Mouse (Mus musculus) WW6 (cell line): ENCODE measurements around the gene Ydjc.

ENCODE experiments used
- DNase-seq: peaks from one replicate; pipeline ENCODE4 v3.0.0-alpha.2; 2013; ENCODE audit warnings: low read depth, low spot score

Gene Ydjc

DNA sequence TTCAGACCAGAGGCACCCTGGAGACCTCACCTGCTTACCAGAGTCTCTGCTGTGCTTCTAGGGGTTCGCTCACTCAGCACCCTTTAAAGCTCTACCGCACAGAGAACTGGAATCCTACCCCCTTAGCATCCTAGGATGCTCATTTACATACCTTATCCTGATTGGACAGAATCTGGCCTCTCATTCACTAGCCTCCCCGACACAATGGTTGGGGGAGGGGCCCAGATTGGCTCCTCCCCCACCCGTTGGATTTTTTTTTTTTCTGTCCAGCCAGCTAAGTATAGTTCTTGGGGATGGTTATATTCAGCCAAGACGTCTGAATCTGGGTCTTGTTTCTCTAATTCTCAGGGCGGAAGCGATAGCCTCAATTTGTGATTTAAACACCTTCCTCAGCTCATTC is at the start of gene Ydjc:
Gene Ydjc (plus strand): TSS at position 283 of the 400 bp plus-strand sequence.
- no peak for DNase-seq

DNA sequence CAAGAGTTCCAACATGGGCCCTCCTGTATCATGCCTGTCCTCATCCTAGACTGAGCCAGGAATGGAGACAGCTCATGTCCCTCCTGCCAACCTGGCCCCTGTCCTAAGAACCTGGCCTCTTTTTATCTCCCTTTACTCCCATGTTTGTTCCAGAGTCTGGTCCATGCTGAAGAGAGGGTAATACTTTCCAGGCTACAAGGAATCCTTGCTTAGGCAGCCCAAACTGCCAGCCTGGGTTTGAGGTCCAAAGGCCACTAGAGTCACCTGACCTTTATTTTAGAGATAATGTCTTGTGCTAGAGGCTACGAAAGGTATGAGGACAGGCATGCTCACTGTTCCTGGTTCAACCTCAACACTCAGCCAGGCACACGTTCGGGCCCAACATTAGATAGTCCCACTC is 47.5 kb upstream of the Ydjc start:
- no peak for DNase-seq

DNA sequence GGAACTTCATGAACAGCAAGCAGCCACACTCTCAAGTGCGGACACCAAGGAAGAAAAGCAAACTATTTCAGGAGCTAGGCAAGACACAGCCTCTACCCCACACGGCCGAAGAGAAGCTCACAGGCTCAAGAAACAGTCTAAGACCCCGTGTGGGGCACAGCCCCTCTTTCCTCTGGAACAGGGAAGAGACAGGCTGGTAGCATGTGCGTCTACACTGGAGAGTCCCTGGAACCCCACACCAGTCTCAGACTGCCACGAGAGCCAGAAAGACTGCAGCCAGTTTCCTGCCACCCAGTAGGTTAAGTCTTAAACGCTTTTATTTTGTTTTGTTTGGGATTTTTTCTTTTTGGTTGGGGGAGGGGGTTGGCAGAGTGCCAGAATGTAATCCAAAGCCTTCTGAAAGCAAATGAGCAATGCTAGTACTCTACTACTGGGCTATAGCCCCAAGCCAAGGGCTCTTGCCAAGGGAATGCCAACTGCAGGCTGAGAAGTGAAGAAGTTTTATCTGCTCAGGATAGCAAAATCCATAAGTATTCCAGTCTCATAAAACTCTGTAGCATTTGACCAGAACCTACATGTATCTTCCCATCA is 41.7 kb upstream of the Ydjc start:
- no peak for DNase-seq

DNA sequence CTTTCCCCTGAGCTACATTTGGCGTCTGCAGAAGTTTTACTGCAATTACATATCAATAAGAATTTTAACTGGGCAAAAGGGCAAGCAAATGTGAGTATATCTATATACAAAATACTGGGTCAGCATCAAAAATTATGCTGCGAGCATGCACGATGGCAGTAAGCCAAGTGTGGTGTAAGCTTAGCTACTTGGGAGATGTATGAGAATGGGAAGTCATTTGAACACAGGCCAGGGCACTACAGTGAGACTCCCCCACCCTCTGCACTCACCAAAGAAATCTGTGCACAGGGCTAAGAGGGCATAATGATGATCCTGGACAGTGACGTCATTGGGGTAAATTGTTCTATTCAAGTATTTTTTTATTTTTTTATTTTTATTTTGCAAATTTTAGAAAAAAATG is 39.8 kb upstream of the Ydjc start:
- DNase-seq, result no peak

DNA sequence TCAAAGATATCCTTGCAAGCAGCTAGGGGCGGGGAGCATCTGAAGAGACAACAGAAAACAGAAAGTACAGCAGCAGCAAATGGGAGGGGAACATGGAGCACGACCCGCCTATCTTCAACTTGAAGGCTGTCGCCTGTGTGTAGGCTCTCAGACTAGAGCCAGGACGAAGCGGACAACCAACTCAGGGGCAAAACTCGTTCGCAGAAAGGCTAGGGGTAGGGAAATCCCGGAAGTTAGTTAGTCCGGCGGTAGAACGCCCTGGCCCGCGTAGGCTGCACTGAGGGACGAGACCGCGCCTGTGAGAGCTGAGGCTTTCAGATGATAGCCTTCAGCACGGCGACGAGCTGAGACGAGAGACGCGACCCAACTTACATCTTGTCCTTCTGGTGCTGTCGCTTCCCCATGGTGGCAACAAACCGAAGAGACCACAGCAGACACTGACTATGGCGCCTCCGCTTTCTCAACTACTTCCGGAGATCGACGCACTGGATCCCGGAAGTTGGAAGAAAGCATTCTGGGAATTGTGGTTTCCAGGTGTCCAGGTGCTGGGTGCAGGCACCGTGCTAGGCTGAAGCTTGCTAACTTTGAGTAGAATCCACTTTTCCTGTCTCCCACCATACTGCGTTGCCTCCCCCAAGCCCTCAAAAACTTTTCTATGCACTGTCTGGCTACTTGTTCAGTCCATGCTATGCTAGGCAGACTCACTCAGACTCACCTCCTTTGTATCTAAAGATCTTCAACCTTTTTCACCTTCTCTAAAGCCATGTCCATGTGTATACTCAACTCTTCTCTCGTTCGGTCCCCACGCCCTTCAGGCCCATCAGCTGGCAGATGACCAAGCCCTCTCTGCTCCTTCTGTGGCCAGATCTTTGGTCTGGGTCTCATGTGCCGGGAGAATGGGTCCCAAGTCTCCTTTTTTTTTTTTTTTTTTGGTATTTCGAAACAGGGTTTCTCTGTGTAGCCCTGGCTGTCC is 33.4 kb upstream of the Ydjc start, which contains the start of gene Ppil2:
Gene Ppil2 (minus strand): TSS at position 487 of the 973 bp plus-strand sequence.
- peak; percentile 52 for DNase-seq

DNA sequence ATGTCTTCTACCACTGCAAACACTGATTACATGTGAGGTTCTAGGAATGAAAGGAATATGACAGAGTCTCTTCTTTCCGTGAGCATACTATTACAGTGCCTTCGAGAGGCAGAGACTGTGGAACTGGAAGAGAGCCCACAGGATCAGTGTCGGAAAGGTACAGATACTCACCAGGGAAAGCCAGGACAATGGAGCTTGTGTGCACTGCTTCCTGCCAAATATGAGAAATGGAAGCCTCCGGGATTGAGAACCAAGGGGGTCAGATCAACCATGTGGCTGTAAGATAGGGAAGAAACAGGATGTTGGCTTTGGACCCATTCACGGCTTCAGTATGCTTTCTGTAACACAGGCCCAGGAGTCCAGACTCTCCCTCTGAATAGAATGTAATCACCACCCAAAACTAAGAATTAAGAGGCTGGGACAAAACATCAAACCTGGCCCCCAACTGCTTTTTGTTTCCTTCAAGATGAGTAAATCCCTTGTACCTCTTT is 27.1 kb upstream of the Ydjc start:
- DNase-seq, result no peak

DNA sequence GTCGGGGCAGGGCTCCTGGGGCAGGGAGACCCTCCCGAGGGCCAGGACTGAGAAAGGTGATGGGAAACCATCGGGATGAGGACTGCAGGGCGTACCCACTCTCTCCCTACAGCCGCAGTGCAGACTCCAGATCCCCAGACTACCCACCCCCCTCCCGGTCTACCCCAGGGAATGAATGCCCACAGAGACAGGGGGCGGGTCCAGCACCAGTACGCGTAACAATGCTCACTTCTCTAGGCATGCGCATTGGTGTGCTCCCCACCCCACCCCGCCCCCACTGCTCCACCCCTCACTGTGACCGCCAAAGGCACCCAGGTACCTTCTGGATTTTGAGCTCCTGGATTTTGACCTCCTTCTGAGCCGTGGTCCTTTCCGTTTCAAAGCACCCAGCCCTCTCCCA is 22.9 kb upstream of the Ydjc start:
- no peak for DNase-seq

DNA sequence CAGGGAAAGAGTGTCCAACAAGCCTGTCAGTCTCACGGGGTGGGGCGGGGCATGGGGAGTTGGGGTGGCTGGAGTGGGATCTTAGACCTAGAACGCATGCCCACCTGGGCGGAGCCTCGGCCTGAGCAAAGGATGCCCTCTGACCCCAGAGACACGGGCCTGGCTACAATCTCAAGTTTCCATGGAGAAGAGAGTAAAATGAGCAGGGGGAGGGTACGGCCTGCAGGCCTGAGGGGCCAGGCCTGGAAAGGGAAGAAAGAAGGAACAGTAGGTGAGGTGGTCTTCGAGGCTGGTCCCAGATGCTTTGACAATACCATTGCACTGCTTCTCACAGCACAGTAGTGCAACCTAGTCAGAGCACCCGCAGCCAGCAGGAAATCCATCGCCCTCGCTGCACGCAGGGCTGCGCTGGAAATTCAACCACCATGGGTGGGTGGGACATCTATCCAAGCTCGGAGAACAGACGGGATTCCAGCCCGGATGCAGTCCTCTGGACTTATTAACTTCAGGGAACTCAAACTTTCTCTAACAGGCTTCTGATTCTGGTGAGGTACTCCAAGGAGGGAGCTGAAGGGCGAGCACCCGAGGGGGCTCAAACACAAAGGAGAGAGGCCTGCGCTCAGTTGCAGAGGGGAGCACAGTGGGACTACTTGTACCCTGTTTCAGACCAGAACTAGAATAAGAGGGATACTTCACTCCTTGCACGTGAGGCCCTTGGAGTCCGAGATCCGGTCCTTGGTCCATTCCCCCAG is 20.1 kb upstream of the Ydjc start:
- DNase-seq, result no peak

DNA sequence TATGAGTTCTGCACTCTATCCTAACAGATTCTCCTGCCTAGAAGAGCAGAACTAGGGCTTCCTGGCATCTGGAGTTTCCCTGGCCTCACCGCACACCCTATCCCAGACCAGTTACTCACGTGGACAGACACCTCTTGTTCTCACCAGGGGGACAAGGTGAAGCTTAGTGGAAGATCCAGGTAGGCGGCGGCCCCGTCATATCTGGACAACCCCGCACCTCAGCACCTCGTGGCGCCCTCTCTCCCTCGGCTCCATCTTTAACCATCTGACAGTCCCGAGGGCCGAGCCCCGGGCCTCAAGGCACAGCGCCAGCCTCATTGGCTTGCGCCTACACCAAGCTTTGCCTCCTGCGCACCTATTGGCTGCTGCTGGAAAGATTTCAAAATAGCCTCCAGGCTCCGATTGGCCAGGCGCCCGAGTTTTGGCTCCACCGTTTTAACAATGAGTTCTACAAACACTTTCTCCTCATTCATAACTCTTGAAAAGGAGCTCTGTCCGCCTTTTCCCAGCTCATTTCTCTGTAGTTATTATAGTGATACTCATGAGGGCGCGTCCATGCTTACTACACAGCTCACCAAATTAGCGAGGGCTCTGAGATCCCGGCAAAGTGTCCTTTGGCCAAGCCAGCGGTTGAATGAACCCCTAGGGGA is 19.4 kb upstream of the Ydjc start, which contains the start of gene 2610318N02Rik:
Gene 2610318N02Rik (minus strand): TSS at position 297 of the 650 bp plus-strand sequence.
- DNase-seq, result no peak

DNA sequence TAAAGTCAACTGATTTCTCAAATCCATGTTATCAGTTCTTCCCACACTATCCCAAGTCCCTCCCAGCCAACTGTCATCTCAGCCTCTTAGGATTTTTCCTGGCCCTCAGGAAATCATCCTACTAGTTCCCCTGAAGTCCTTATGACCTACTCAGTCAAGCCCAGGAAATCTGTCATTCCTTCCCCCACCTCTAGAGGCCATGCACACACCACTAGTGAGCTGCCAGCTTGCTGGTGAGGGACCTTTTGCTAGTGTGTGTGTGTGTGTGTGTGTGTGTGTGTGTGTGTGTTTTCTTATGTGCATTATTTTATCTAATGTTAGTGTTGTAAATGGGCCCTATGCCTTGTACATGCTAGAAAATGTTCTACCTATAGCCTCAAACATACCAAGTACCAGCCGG is 17.1 kb upstream of the Ydjc start:
- DNase-seq, result no peak

DNA sequence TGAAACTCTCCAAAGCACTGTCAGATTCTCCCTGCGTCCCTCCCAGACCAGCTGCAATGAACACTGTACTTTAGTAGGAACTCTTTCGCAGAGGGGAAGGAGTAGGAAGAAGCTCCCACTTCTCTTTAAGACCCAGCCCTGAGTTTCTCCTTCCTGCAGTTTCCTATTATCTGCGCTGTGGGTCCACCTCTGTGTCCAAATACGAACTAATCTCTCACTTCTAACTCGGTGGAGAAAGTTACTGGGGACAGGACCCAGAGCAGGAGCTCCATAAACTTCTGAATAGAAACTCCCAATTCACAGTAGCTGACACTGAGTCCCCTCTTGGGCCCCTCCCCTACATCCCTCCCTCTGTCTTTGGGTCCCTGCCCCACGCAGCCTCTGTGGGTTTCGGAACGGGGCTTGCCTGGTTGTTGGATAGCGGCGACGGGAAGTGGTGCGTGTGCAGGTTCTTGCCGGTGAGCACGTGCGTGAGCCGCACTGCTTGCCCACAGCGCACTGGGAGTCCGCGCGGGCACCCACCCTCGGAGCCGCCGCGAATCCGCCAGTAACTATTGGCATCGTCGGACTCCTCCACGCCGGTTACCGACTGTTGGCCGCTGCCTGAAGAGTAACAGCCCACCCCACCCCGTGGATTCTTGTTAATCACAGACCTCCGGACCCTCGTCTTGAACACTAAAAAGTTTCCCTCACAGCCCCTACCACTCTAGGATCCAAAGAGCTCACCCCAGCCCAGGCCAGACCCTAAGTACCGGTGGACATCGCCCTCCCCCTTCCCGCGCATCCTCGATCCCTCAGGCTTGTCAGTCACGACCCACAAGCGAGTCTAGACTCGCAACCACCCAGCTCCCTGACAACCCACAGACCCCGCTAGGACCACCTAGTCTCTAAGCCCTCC is 13.0 kb upstream of the Ydjc start:
- no peak for DNase-seq

DNA sequence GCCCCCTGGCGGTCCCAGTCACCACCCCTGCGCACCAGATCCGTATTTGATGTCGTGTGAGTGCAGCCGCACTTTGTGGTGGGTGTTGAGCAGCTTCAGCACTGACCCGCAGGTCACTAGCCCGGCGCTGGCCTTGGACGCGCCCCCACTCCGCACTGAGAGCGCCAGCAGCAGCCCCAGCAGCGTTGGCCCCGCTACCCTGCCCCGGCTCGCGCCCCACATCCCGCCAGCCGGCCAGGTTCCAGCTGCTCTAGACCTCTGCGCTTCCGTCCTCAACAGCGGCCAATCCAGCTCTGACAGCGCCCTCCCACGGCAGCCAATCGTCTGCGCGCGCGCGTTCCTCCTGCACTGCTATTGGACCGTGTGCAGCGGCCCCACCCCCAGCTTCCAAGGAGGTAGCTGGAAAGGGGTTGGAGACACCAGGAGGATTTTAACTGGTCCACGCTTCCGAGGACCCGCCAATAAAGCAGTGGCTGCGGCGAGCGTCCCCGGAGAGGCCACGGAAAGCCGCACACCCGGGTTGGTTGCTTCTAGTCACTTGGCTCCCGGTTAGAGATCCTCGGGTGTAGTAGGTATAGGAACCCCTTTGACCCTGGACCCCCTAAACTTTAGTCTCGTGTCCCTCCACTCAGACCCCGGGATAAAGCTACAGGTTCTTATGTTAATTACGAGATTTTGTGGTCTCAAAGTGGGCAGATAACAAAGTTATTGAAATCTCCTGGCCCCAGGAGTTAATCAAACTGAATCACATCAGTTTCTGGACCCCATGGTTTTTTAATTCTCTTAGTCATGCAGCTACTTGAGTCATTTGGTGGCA is 12.1 kb upstream of the Ydjc start, which contains the start of gene Sdf2l1:
Gene Sdf2l1 (minus strand): TSS at position 295 of the 817 bp plus-strand sequence.
- DNase-seq, result peak; percentile 94

DNA sequence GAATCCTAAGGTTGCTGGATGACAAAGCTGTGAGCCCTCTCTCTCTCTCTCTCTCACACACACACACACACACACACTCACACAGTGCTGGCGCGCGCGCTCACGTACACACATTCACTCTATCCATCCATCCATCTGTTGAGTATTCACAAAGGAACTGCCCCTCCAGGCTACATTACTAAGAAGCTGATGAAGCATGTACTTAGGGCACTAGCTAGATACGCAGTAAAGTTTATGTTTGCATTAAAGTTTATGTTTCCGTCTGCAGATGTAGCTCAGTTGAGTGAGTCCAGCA is 11.6 kb upstream of the Ydjc start:
- no peak for DNase-seq

DNA sequence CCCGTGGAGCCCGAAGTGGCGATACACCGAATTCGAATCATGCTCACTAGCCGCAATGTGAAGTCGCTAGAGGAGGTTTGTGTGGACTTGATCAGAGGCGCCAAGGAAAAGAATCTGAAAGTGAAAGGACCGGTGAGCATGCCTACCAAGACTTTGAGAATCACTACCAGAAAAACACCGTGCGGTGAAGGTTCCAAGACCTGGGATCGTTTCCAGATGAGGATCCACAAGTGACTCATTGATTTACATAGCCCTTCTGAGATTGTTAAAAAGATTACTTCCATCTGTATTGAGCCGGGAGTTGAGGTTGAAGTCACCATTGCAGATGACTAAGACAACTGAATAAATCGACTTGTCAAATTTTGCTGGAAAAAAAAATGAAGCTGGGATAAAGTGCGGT is 7.1 kb upstream of the Ydjc start:
- DNase-seq, result no peak

DNA sequence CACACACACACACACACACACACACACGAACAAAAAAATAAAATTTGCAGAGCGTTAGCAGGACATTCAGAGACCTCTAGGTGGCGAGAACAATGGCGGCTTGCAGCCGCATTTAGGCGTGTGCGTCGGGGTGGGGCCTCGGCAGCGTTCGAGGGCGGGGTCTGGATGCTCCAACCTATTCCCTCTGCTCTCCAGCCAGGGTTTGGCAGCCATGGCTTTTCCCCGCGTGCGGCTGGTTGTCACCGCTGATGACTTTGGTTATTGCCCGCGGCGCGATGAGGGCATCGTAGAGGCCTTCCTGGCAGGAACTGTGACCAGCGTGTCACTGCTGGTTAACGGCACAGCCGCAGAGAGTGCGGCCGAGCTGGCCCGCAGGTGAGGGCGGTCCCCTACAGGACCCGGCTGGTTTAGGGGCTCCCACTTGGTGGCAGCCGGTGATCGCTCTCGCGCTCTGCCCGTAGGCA is 2.4 kb downstream of the Ydjc start, which contains the start of gene Ccdc116:
Gene Ccdc116 (minus strand): TSS at position 458 of the 464 bp plus-strand sequence.
- DNase-seq, result no peak

DNA sequence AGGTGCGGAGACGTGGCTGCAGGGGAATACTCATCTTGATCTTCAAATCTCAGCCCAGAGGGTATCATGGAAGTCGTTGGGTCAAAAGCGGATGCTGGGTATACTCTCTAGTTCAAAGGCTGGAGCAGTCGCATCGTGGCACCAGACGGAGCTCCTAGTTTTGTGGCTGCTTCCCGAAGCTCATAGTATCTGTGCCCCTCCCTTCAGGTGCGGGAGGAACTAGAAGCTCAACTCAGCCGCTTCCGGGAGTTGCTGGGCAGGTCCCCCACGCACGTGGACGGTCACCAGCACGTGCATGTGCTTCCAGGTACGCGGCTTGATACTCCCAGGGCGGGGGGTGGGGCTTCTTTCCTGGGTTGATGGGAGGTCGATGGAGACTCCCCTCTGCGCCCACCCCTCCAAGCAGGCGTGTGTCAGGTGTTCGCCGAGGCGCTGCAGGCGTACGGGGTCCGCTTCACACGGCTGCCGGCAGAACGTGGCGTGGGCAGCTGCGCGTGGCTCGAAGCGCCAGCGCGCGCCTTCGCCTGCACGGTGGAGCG is 3.0 kb downstream of the Ydjc start:
- DNase-seq, result no peak

DNA sequence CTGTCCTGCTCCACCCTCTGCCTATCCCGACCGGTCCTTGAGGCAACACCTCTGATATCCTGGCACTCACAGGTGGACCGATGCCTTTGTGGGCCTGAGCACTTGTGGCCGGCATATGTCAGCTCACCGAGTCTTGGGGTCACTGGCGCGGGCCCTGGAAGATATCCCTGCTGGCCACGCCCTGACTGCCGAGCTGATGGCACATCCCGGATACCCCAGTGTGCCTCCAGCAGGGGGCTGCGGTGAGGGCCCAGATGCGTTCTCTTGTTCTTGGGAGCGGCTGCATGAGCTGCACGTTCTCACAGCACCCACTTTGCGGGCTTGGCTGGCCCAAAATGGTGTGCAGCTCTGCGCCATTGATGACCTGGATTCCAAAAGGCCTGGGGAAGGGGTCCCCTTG is 3.7 kb downstream of the Ydjc start:
- DNase-seq, result no peak

DNA sequence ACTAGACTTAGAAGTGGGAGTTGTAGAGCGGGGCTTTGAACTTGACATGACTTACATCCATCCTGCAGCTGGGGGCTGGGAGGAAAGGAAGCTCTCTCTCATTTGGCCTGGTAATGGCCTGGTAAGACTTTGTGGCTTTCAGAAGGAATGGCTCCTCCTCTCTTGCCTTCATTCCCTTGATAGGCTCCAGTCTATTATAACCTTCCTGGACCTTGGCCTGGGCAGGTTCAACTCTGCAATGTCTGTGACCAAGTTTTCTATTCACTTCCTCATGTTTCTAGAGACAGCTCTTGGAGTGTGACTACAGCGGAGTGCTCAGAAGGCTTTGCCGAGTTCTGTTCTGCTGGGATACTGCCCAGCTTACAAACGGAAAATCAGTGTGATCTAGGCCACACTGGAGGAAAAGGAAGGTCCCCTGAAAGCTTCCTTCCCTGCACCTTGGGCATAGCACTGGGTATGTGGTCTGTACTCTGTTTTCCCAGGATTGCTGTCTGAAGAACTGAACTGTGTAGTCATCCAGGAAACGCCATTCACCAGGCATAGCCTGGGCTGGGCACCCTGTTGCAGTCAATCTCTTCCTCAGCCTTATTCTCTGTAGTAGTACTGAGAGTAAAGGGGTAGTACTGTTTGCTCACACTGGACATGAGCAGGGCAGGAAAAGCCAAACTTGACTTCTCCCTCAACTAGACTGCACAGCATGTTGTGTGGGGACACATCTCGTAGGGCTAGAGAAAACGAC is 6.3 kb downstream of the Ydjc start:
- no peak for DNase-seq
